Mouse (Mus musculus) bone marrow macrophage, adult 2 months (primary cell): ENCODE results near the gene Serpinb9b.

Experiments used
- CTCF ChIP-seq: IDR thresholded peaks from 2 replicates; pipeline ENCODE4 v1.5.1; 2012; ENCODE audit warnings: low read depth, mild to moderate bottlenecking, low read length, moderate library complexity
- POLR2A ChIP-seq: IDR thresholded peaks from 2 replicates; pipeline ENCODE4 v1.6.1; 2012; ENCODE audit warnings: mild to moderate bottlenecking, low read depth, low read length, borderline replicate concordance

DNA sequence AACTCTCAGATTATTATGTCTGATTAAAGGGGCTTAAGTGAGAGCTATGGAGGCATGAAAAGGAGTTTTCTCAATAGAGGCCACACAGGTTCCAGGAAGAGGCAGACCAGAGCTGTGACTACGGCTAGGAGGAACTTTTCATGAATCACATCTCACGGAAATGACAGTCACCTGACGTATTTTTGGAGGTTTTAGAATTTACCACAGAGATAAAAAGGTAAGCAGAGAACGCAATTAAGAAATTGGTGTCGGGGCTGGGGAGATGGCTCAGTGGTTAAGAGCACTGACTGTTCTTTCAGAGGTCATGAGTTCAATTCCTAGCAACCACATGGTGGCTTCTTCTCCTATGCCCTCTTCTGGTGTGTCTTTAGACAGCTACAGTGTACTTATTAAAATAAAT lies 25.9 kb upstream of the Serpinb9b start:
- TF ChIP-seq POLR2A (no peak), CTCF (no peak)
